Mouse (Mus musculus) stomach, postnatal 0 days (tissue): ENCODE results near the gene Tanc1.

ENCODE experiments used
- CTCF ChIP-seq: IDR thresholded peaks from 2 replicates; pipeline ENCODE4 v1.5.1; 2016; ENCODE audit warnings: antibody characterized with exemption, low read depth, mild to moderate bottlenecking, moderate library complexity
- EP300 ChIP-seq: optimal IDR thresholded peaks from 2 replicates; pipeline ENCODE3; 2016; ENCODE audit warnings: antibody characterized with exemption

DNA sequence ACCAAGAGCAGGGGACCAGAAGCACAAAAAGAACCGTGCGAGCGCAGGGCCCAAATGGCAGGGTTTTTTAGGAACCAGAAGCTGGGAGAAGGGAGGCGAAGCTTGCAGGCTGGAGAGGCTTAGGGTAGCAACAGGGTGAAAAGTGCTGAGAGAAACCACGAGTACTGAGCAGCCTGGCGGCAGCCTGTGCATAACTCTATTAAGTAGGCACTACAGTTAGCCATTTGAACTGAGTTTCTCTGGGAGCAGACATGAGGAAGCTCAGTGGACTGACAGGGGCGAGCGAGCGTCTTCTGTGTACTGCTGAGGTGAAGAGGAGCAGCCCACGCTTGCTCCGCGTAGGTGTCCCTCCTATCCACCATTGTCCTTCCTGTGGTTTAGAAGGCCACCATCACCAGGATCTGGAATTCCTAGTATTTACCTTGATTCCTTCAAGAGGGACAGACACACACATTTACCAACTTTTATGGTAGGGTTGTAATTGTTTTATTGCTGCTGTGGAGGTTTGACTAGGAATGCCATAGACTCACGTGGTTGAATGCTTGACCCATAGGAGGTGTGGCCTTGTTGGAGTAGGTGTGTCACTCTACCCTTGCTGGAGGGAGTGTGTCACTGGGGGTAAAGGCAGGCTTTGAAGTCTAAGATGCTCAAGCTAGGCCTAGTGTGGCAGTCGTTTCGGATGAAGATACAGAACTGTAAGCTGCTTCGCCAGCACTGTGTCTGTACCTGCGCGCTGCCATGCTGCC, 25.4 kb downstream of the Tanc1 start:
- TF ChIP-seq CTCF (no peak), EP300 (no peak)
